Mouse (Mus musculus) erythroblast, embryonic 14.5 days (primary cell): ENCODE data around the gene Slc6a11.

ENCODE experiments used
- GATA1 ChIP-seq: IDR thresholded peaks from 2 replicates; pipeline ENCODE4 v1.6.1; 2012; ENCODE audit warnings: low read length, inconsistent platforms, mixed read lengths
- TAL1 ChIP-seq: IDR thresholded peaks from 3 replicates; pipeline ENCODE4 v1.6.1; 2012; ENCODE audit warnings: low read length, inconsistent platforms, mixed read lengths

DNA sequence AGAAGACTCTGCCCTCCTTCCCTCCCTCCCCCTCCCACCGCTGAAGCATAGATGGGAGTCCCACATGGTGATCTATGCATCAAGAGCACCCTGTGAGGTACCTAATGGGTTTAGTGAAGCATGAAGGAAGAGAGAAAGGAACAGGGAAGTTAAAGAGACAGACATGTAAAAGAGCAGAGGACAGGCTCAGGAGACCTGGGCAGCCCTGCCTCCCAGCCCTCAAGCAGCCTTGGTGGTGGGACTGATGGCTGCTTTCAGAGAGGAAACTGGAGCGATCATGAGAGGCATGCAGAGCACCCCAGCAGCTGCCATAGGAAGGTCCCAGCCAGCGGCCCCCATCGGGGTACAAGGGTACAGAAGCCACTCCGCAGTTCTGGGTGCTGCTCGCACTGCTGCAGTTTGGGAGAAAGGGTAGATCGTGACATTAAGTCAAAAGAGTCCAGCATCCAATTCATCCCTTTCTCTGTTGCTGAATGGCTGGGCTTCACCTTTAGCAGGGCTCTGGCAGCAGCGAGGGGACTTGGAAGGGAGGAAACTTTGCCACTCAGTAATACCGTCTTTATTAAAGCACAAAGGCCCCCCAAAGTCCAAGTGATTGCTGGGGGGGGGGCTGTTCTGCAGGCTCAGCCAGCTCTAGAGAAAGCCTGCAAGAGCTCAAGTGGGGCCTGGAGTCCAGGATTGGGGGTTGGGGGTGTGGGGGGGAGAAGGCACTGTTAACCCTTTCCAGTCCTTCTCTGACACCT lies 43.5 kb downstream of the Slc6a11 start:
- TF ChIP-seq GATA1 (no peak), TAL1 (no peak)
